Mouse (Mus musculus): ENCODE data around the gene Ceacam2. TPM values are rescaled to one million over a fixed set of nuclear protein-coding genes. Genes with fewer than 3 reads are reported as not detected.
"Not testable (repeated sequence)": the region's sequence is repeated elsewhere in the genome, so short reads cannot be mapped to it uniquely, and the experiment has no call there.

Ceacam2 gene
- total and polyA plus RNA-seq, 2 experiments from 2014 or later = not detected

DNA sequence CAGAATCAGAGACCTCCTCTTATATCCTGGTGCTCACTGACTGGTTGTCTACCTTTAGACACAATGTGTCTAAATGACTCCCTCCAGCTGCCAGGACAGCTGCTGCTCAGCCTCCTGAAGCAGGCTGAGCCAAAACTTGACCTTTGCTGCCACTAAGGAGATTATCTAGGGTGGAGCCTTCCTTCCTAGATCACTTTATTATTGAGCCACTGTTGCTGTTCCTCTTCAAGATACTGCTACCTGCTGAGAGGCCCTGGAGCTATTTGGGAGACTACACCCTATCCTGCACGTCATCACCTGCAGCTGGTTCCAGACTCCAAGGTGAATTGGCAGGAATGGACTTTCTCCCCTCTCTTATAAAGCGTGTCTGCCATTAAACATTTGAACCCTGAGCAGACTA is 8.8 kb downstream of the Ceacam2 start:
- TF ChIP-seq EP300 (IDR thresholded peaks at IDR 0.05; ENCODE audit: low read depth) (no peak), CTCF (IDR thresholded peaks at IDR 0.05; ENCODE audit: low read depth) (no peak)
- no peaks in the 10 kb centered on the region for H3K36me3 ChIP-seq (replicated peaks; ENCODE audit: control insufficient read depth, insufficient read depth, low read length)
- no peaks in the 10 kb centered on the region for H3K9me3 ChIP-seq (replicated peaks; ENCODE audit: control insufficient read depth, low read length)
- 56% methylated on average over 2 of the region's 2 CpGs for WGBS
- no peaks in the 10 kb centered on the region for H3K4me1 ChIP-seq (ENCODE audit: control insufficient read depth, insufficient read depth)
- no peak for DNase-seq (ENCODE audit: low spot score)
- no peak overlapping the region for H3K27ac ChIP-seq (ENCODE audit: low read depth)
- no peaks in the 10 kb centered on the region for H3K27me3 ChIP-seq (ENCODE audit: control insufficient read depth, insufficient read depth, low read length)
- no peak overlapping the region for H3K9ac ChIP-seq (replicated peaks; ENCODE audit: low read depth, low read length)
- no peak overlapping the region for H3K4me3 ChIP-seq (ENCODE audit: low read depth, low read length)
- no peak overlapping the region for H3K4me2 ChIP-seq (ENCODE audit: low read depth, low read length)
- no peak for ATAC-seq (ENCODE audit: insufficient read depth, low read depth)

DNA sequence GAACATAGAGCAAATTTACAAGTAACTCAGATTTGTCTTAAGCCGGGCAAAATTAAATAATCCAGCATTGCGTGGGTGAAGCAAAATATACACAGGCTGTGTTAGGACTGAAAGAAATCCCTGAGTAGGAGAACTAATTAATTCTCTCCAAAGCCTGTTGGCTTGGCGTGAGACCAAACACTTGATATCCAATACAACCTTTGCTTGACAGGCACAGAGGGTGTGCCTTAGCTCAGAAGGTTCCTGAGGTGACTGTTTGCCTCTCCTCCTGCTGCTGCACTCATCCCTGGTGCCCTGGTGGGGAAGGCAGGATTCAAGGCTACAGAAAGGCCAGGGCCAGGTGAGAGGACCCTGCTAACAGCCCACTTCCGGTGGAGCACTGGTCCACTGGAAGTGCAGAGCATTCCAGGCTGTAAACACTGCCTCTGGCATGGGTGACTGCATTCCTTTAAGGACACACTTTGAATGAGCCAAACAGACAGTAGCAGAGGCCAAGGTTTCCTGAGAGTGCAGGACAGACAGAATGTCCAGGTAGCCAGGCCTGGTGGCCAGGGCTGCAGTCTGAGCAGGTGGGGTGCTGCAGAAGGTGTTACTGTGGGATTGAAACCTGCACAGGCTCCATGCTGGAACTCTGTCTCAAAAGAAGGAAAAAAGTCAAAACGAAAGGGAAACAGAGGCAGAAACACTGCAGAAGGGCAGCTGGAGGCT is 23.4 kb downstream of the Ceacam2 start:
- not testable (repeated sequence) for H3K9ac ChIP-seq (replicated peaks; ENCODE audit: low read depth, low read length); DNase-seq (ENCODE audit: low spot score); H3K9me3 ChIP-seq (replicated peaks; ENCODE audit: control insufficient read depth, low read length); H3K4me3 ChIP-seq (ENCODE audit: low read depth, low read length); H3K27me3 ChIP-seq (ENCODE audit: control insufficient read depth, insufficient read depth, low read length); H3K4me1 ChIP-seq (ENCODE audit: control insufficient read depth, insufficient read depth); H3K36me3 ChIP-seq (replicated peaks; ENCODE audit: control insufficient read depth, insufficient read depth, low read length); ATAC-seq (ENCODE audit: insufficient read depth, low read depth); H3K27ac ChIP-seq (ENCODE audit: low read depth); H3K4me2 ChIP-seq (ENCODE audit: low read depth, low read length)
- WGBS = 69% methylated on average over 2 of the region's 5 CpGs

DNA sequence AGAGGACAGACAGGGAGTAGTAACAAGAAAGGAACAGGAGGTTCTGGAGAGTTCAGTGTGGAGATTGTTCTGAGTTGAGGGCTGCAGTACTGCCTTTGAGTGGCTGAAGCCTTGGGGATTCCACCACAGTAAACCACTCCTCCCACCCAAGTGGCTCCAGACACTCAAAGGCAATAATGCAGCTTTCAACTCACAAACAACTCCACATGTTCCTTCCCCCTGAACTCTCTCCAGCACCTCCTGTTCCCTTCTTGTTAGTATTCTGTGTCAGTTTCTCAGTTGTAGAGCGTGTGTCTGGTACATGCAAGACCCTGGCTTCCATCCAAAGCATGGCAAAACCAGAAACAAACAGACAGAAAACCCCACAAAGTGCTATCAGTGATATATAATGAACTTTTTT is 24.0 kb downstream of the Ceacam2 start:
- not testable (repeated sequence) for H3K27me3 ChIP-seq (ENCODE audit: control insufficient read depth, insufficient read depth, low read length); H3K36me3 ChIP-seq (replicated peaks; ENCODE audit: control insufficient read depth, insufficient read depth, low read length); H3K9me3 ChIP-seq (replicated peaks; ENCODE audit: control insufficient read depth, low read length); H3K4me1 ChIP-seq (ENCODE audit: control insufficient read depth, insufficient read depth); ATAC-seq (ENCODE audit: insufficient read depth, low read depth); H3K4me3 ChIP-seq (ENCODE audit: low read depth, low read length); H3K4me2 ChIP-seq (ENCODE audit: low read depth, low read length); DNase-seq (ENCODE audit: low spot score); H3K9ac ChIP-seq (replicated peaks; ENCODE audit: low read depth, low read length); H3K27ac ChIP-seq (ENCODE audit: low read depth)
- 18% methylated on average over 1 of the region's 1 CpGs for WGBS

GRCm38 (mm10) chr7:25509925-25510324 is 29.7 kb downstream of the Ceacam2 start:
- no peak overlapping the region for H3K27ac ChIP-seq (ENCODE audit: low read depth)
- H3K36me3 ChIP-seq (replicated peaks; ENCODE audit: control insufficient read depth, insufficient read depth, low read length) = no peaks in the 10 kb centered on the region
- no peaks in the 10 kb centered on the region for H3K4me1 ChIP-seq (ENCODE audit: control insufficient read depth, insufficient read depth)
- WGBS = 17% methylated on average over 3 of the region's 3 CpGs
- H3K4me3 ChIP-seq (ENCODE audit: low read depth, low read length) = no peak overlapping the region
- ATAC-seq (ENCODE audit: insufficient read depth, low read depth) (no peak), DNase-seq (ENCODE audit: low spot score) (no peak)
- TF ChIP-seq EP300 (IDR thresholded peaks at IDR 0.05; ENCODE audit: low read depth) = no peak
- TF ChIP-seq CTCF (IDR thresholded peaks at IDR 0.05; ENCODE audit: low read depth) = no peak
- no peaks in the 10 kb centered on the region for H3K27me3 ChIP-seq (ENCODE audit: control insufficient read depth, insufficient read depth, low read length)
- no peak overlapping the region for H3K9ac ChIP-seq (replicated peaks; ENCODE audit: low read depth, low read length)
- H3K4me2 ChIP-seq (ENCODE audit: low read depth, low read length) = no peak overlapping the region
- H3K9me3 ChIP-seq (replicated peaks; ENCODE audit: control insufficient read depth, low read length) = no peaks in the 10 kb centered on the region

- H3K27ac ChIP-seq (ENCODE audit: low read depth) = no peak overlapping the region
- H3K4me1 ChIP-seq (ENCODE audit: control insufficient read depth, insufficient read depth) = no peaks in the 10 kb centered on the region
- ATAC-seq (ENCODE audit: insufficient read depth, low read depth) (no peak), DNase-seq (ENCODE audit: low spot score) (no peak)
- no peak overlapping the region for H3K9ac ChIP-seq (replicated peaks; ENCODE audit: low read depth, low read length)
- no peak overlapping the region for H3K4me3 ChIP-seq (ENCODE audit: low read depth, low read length)
- no peaks in the 10 kb centered on the region for H3K9me3 ChIP-seq (replicated peaks; ENCODE audit: control insufficient read depth, low read length)
- no peak overlapping the region for H3K4me2 ChIP-seq (ENCODE audit: low read depth, low read length)
- TF ChIP-seq CTCF (IDR thresholded peaks at IDR 0.05; ENCODE audit: low read depth) (no peak), EP300 (IDR thresholded peaks at IDR 0.05; ENCODE audit: low read depth) (no peak)
- WGBS = 78% methylated on average over 1 of the region's 1 CpGs
- no peaks in the 10 kb centered on the region for H3K36me3 ChIP-seq (replicated peaks; ENCODE audit: control insufficient read depth, insufficient read depth, low read length)
- H3K27me3 ChIP-seq (ENCODE audit: control insufficient read depth, insufficient read depth, low read length) = no peaks in the 10 kb centered on the region
These were observed 45.0 kb downstream of the Ceacam2 start for GRCm38 (mm10) chr7:25494649-25495048.

DNA sequence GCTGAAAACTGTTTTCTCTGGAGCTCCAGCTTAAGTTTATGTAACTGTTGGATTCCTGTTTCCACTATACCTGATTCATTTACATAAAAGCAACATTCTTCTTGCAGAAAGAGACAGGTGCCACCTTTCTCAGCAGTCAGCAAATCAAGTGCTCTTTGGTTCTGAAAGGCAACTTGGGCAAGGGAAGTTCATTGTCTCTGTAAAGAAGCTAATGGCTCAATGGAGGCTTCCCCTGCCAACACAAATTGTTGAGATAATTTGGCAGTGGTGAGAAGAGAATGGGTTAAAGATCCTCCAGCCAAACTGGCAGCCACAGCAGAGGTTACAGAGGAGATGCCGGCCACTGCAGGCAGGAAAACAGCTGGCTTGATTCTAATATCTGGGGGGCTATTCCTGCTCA is 49.0 kb downstream of the Ceacam2 start:
- H3K4me2 ChIP-seq (ENCODE audit: low read depth, low read length); DNase-seq (ENCODE audit: low spot score); H3K9ac ChIP-seq (replicated peaks; ENCODE audit: low read depth, low read length); H3K36me3 ChIP-seq (replicated peaks; ENCODE audit: control insufficient read depth, insufficient read depth, low read length); H3K27me3 ChIP-seq (ENCODE audit: control insufficient read depth, insufficient read depth, low read length); H3K9me3 ChIP-seq (replicated peaks; ENCODE audit: control insufficient read depth, low read length); H3K4me1 ChIP-seq (ENCODE audit: control insufficient read depth, insufficient read depth); H3K27ac ChIP-seq (ENCODE audit: low read depth); H3K4me3 ChIP-seq (ENCODE audit: low read depth, low read length); ATAC-seq (ENCODE audit: insufficient read depth, low read depth): not testable (repeated sequence)
- WGBS = no CpG with 5 or more reads among the region's 1 CpGs

GRCm38 (mm10) chr7:25489382-25489781 is 50.3 kb downstream of the Ceacam2 start:
- DNase-seq (ENCODE audit: low spot score); H3K9me3 ChIP-seq (replicated peaks; ENCODE audit: control insufficient read depth, low read length); H3K4me1 ChIP-seq (ENCODE audit: control insufficient read depth, insufficient read depth); H3K36me3 ChIP-seq (replicated peaks; ENCODE audit: control insufficient read depth, insufficient read depth, low read length); H3K9ac ChIP-seq (replicated peaks; ENCODE audit: low read depth, low read length); H3K4me2 ChIP-seq (ENCODE audit: low read depth, low read length); H3K4me3 ChIP-seq (ENCODE audit: low read depth, low read length); H3K27ac ChIP-seq (ENCODE audit: low read depth); H3K27me3 ChIP-seq (ENCODE audit: control insufficient read depth, insufficient read depth, low read length); ATAC-seq (ENCODE audit: insufficient read depth, low read depth): not testable (repeated sequence)
- 93% methylated on average over 3 of the region's 3 CpGs for WGBS
